Mouse (Mus musculus) lung, adult 2 months (tissue): ENCODE measurements around the gene Klhl36.

ENCODE experiments used
- CTCF ChIP-seq: fragments of 200-500 bp; IDR thresholded peaks from 2 replicates; pipeline ENCODE4 v1.5.1; 2011; ENCODE audit warnings: mild to moderate bottlenecking, low read length, control low read depth; ENCODE audit not compliant: insufficient read depth
- POLR2A ChIP-seq: fragments of 200-500 bp; IDR thresholded peaks from 2 replicates; pipeline ENCODE4 v1.6.1; 2011; ENCODE audit warnings: low read depth, mild to moderate bottlenecking, control low read depth, low read length, borderline replicate concordance; ENCODE audit errors: extremely low read depth

GRCm38 (mm10) chr8:119839419-119840021 lies 22.5 kb upstream of the Klhl36 start:
- no peak for TF ChIP-seq CTCF
- no peak for TF ChIP-seq POLR2A
